Mouse (Mus musculus) stomach, embryonic 14.5 days (tissue): ENCODE measurements around the gene Hhipl1. TPM values are rescaled to one million over a fixed set of nuclear protein-coding genes. Genes with fewer than 3 reads are reported as not detected.
A peak's percentile ranks its signal among the peaks of the same experiment; 100 is the strongest.

Experiments used
- ATAC-seq: fragments of 200-750 bp; cut with Nextera tagmentation; 2 replicates; pipeline ENCODE4 v1.8.0; 2017; ENCODE audit warnings: low read depth, moderate TSS enrichment; ENCODE audit not compliant: insufficient number of reproducible peaks, insufficient read depth, low FRiP score
- H3K27ac ChIP-seq: fragments of 300-500 bp; sonication (generic); 2 replicates; pipeline ENCODE4 v1.5.1; 2014; ENCODE audit warnings: mild to moderate bottlenecking, low read length, moderate library complexity, mixed read lengths
- H3K27me3 ChIP-seq: fragments of 300-500 bp; sonication (generic); 2 replicates; pipeline ENCODE4 v1.6.1; 2014; ENCODE audit warnings: low read length, control low read depth, mixed read lengths; ENCODE audit not compliant: control insufficient read depth, insufficient read depth
- H3K36me3 ChIP-seq: fragments of 300-500 bp; sonication (generic); 2 replicates; pipeline ENCODE4 v1.6.1; 2014; ENCODE audit warnings: mild to moderate bottlenecking, control low read depth, low read length, moderate library complexity, mixed read lengths; ENCODE audit not compliant: control insufficient read depth, insufficient read depth
- H3K4me1 ChIP-seq: fragments of 300-500 bp; sonication (generic); 2 replicates; pipeline ENCODE4 v1.6.1; 2014; ENCODE audit warnings: low read length, control low read depth, mixed read lengths; ENCODE audit not compliant: control insufficient read depth, insufficient read depth
- H3K4me2 ChIP-seq: fragments of 300-500 bp; sonication (generic); replicated peaks from 2 replicates; pipeline ENCODE4 v1.6.1; 2014; ENCODE audit warnings: low read depth, low read length, control low read depth
- H3K4me3 ChIP-seq: fragments of 300-500 bp; sonication (generic); 2 replicates; pipeline ENCODE4 v1.5.1; 2014; ENCODE audit warnings: low read depth, low read length, control low read depth
- H3K9ac ChIP-seq: fragments of 300-500 bp; sonication (generic); replicated peaks from 2 replicates; pipeline ENCODE4 v1.6.1; 2014; ENCODE audit warnings: low read depth, mild to moderate bottlenecking, control low read depth, low read length, moderate library complexity, mixed read lengths
- H3K9me3 ChIP-seq: fragments of 300-500 bp; sonication (generic); 2 replicates; pipeline ENCODE4 v1.6.1; 2016; ENCODE audit warnings: low read depth, low read length, control low read depth; ENCODE audit not compliant: control insufficient read depth
- WGBS: fragments of 180-500 bp; shearing (Covaris S2); extraction: QIAGEN DNeasy Blood & Tissue Kit; methylation state at CpG from one replicate; pipeline ENCODE4 v1.1.7; 2014; 5-methylcytosine and 5-hydroxymethylcytosine counted together
- polyA plus RNA-seq: library from polyadenylated mRNA; unstranded; fragments of >200 nt; fragmentation: Nextera tagmentation; extraction: Ambion mirVana; gene quantifications from 2 replicates; pipeline ENCODE4 v1.2.1, GENCODE M21; 2014

The Hhipl1 gene
- polyA plus RNA-seq, 1 experiment from 2014 or later: 0.72 TPM

GRCm38 (mm10) chr12:108275508-108275890, 30.6 kb upstream of the Hhipl1 start:
- no peaks in the 10 kb centered on the region; the same call in 1 of the 2 replicates for H3K36me3 ChIP-seq
- H3K4me3 ChIP-seq: peak overlapping the region; percentile 63
- H3K4me2 ChIP-seq: peak overlapping the region; percentile 89
- peak overlapping the region; percentile 73; the same call in 1 of the 2 replicates for H3K27ac ChIP-seq
- H3K9ac ChIP-seq: peak overlapping the region; percentile 43; the same call in 1 of the 2 replicates
- no peaks in the 10 kb centered on the region for H3K27me3 ChIP-seq
- under 1% methylated on average over 33 of the region's 37 CpGs for WGBS
- H3K4me1 ChIP-seq: peaks cover 50% of the 10 kb centered on the region
- no peaks in the 10 kb centered on the region for H3K9me3 ChIP-seq
- ATAC-seq: peak; percentile 93

DNA sequence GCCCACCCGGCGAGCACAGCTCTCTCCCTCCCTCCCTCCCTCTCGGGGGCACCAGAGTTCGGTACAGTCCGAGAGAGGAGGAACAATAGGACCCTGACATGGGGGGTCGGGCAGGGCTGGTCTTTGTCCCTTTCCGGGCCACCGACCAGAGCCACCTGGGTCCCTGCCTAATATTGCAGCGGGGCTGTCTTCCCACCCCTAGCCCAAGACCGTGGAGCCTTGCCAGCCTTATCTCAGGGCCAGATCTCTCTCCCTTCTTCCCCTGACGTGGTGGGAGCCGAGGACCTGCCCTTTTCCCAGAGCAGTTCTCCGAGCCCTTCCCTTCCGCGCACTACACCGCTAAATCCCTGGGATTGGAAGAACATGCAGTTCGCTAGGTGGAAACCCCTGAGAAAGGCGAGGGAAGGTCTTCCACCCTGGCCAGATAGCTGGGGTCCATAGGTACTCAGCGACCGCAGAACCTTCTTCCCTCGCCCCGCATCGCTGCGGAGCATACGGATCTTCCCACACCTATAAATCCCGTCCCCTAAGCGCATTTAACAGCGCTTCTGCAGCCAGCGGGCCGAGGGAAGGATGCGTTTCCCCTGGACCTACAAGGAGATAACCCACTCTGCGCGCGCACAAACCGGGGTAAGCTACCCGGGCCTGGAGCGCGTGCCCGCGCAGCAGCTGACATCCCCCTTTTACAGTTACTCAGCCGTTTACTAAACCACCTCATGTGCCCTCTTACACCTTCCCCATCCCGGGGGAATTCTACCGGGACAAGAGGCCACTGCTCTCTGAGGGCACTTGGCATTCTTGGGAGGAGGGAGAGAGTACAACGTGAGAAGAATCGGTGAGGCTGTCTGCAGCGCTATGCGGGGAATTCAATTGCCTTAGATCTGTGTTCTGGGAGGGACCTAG, 29.9 kb upstream of the Hhipl1 start:
- ATAC-seq: no peak; the same call in 1 of the 2 replicates
- H3K4me3 ChIP-seq: peak overlapping the region; percentile 63
- H3K27ac ChIP-seq: peak overlapping the region; percentile 73; the same call in 1 of the 2 replicates
- no peaks in the 10 kb centered on the region for H3K9me3 ChIP-seq
- peak overlapping the region; percentile 89 for H3K4me2 ChIP-seq
- H3K4me1 ChIP-seq: peaks cover 45% of the 10 kb centered on the region
- H3K27me3 ChIP-seq: no peaks in the 10 kb centered on the region
- no peaks in the 10 kb centered on the region; the same call in 1 of the 2 replicates for H3K36me3 ChIP-seq
- peak overlapping the region; percentile 43; the same call in 1 of the 2 replicates for H3K9ac ChIP-seq
- under 1% methylated on average over 46 of the region's 47 CpGs for WGBS

- no peak overlapping the region for H3K9ac ChIP-seq
- no peak overlapping the region for H3K27ac ChIP-seq
- peak overlapping the region; percentile 20 for H3K4me2 ChIP-seq
- 0 out of 2 replicates have a peak overlapping the region, but pooled peaks have one; percentile 2 for H3K4me3 ChIP-seq
- peaks cover 35% of the 10 kb centered on the region for H3K4me1 ChIP-seq
- no peaks in the 10 kb centered on the region for H3K36me3 ChIP-seq
- H3K27me3 ChIP-seq: no peaks in the 10 kb centered on the region
- no peak for ATAC-seq
- no peaks in the 10 kb centered on the region for H3K9me3 ChIP-seq
- 4% methylated on average over 12 of the region's 12 CpGs for WGBS
Observed at GRCm38 (mm10) chr12:108277341-108277841, 28.7 kb upstream of the Hhipl1 start.

GRCm38 (mm10) chr12:108278221-108278918, 27.7 kb upstream of the Hhipl1 start:
- ATAC-seq: no peak
- Histone ChIP-seq H3K36me3 (no peaks in the 10 kb centered on the region), H3K4me1 (peaks cover 26% of the 10 kb centered on the region), H3K9ac (no peak overlapping the region), H3K27ac (no peak overlapping the region), H3K4me2 (no peak overlapping the region), H3K9me3 (no peaks in the 10 kb centered on the region), H3K4me3 (no peak overlapping the region), H3K27me3 (no peaks in the 10 kb centered on the region)
- 31% methylated on average over 15 of the region's 15 CpGs for WGBS

DNA sequence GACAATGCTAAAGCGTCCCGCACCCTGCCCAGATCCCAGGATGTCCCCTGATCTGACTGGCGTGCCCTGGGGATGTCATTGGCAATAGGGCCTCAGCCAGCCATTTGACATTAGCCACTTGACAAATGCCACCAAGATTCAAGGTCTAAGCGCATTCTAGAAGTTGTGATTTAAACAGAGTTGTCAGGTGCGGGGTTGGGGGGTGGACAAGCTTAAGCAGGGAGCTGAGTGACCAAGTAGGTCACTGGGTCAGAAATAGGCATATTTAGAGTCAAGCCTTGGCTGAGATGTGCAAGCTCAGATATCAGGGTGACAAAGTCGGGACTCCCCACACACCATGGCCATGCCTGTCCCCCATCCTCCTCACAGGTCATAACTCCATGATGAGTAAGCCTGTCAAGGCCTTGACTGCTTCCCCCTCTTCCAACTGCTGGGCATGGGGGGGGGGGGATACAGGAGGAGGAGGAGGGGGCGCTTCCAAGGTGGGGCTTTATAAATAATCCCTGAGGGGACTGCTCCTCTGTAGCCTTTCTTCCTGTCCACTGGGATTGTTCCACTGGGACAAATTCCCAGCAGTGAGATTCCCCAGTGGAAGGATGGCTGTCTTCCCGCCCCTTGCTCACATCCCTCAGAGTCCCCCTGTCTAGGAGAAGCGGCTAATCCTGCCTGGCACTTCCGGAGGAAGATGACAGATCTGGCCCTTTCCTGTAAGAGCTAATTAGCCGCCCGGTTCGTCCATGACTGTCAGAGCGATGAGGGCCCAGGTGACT, 21.4 kb upstream of the Hhipl1 start:
- Histone ChIP-seq H3K4me2 (0 out of 2 replicates have a peak overlapping the region, but pooled peaks have one; percentile 10), H3K4me3 (no peak overlapping the region), H3K9me3 (no peaks in the 10 kb centered on the region), H3K36me3 (no peaks in the 10 kb centered on the region), H3K4me1 (peaks cover 11% of the 10 kb centered on the region; the same call in 1 of the 2 replicates), H3K27me3 (no peaks in the 10 kb centered on the region), H3K27ac (no peak overlapping the region), H3K9ac (no peak overlapping the region)
- no peak for ATAC-seq
- 37% methylated on average over 14 of the region's 14 CpGs for WGBS

GRCm38 (mm10) chr12:108285225-108286011, 20.7 kb upstream of the Hhipl1 start:
- 35% methylated on average over 11 of the region's 11 CpGs for WGBS
- no peaks in the 10 kb centered on the region for H3K9me3 ChIP-seq
- H3K4me3 ChIP-seq: no peak overlapping the region
- H3K36me3 ChIP-seq: no peaks in the 10 kb centered on the region
- H3K4me2 ChIP-seq: 0 out of 2 replicates have a peak overlapping the region, but pooled peaks have one; percentile 10
- peaks cover 11% of the 10 kb centered on the region; the same call in 1 of the 2 replicates for H3K4me1 ChIP-seq
- H3K27ac ChIP-seq: no peak overlapping the region
- ATAC-seq: 0 out of 2 replicates have a peak, but pooled peaks have one; percentile 54
- H3K27me3 ChIP-seq: no peaks in the 10 kb centered on the region
- H3K9ac ChIP-seq: no peak overlapping the region

- Histone ChIP-seq H3K9ac (no peak overlapping the region), H3K9me3 (no peaks in the 10 kb centered on the region), H3K4me3 (no peak overlapping the region), H3K4me2 (no peak overlapping the region), H3K36me3 (no peaks in the 10 kb centered on the region), H3K4me1 (peaks cover 11% of the 10 kb centered on the region; the same call in 1 of the 2 replicates), H3K27ac (no peak overlapping the region), H3K27me3 (no peaks in the 10 kb centered on the region)
- WGBS: 74% methylated on average over 4 of the region's 4 CpGs
- no peak for ATAC-seq
Observed at GRCm38 (mm10) chr12:108286381-108286780, 19.7 kb upstream of the Hhipl1 start.
